ENCODE assay signal across 7 mouse cellular contexts in the genomic region with DNA sequence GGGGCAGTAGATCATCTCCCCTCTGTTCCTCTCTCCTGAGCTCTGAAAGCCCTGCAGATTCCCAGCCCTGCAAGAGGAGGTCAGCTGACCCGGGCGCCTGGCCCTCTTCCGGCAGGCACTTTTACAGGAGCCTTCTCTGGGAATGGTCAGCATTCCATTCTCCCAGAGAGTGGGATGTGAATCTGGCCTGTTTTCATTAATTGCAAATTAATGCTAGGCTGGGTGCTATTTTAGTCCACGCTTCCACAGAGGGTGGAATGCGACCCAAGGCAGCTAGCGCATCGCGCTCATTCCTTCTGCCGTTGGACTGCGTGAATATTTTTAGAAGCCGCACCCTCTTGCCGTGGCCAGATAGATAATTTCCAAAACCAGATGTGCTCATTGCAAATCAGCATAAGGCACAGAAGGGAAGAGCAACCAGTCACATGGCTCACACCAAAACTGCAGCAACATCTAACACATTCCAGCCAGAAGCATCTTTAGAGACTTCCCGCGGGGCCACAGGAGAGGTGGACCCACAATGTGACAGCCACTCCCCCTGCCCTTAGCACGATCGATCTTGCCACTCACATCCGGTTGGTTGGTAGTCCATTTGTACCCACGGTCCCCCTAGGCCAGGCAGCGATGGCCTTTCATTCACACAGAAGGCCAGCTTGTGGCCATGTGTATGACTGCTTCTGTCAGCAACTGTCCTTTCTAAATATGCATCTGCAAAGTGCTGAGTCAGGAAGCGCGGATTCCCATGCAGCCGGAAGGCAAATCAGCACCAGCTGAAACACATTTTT. TPM values are rescaled to one million over a fixed set of nuclear protein-coding genes. Genes with fewer than 3 reads are reported as not detected.
A peak's percentile ranks its signal among the peaks of the same experiment; 100 is the strongest.
DNase-seq lines count a peak whose midpoint lies in the region; ATAC-seq and TF ChIP-seq lines count a peak whose summit lies in the region.

No protein-coding gene starts in this region.

- H3K4me2 ChIP-seq in heart, embryonic 12.5 days, result peak overlapping the region; percentile 61

- 0 out of 2 replicates have a peak overlapping the region, but pooled peaks have one; percentile 6 for H3K4me3 ChIP-seq in embryonic facial prominence, embryonic 10.5 days
- H3K4me3 ChIP-seq in heart, embryonic 12.5 days, result peak overlapping the region; percentile 25
- H3K4me3 ChIP-seq in thymus, adult 2 months (ENCODE audit: control insufficient read depth, insufficient read depth, low read length), result no peak overlapping the region

- H3K27me3 ChIP-seq in embryonic facial prominence, embryonic 10.5 days (replicated peaks; ENCODE audit: low read depth, poor library complexity, severe bottlenecking), result no peaks in the 10 kb centered on the region
- H3K27me3 ChIP-seq in heart, embryonic 12.5 days (replicated peaks), result no peaks in the 10 kb centered on the region
- no peaks in the 10 kb centered on the region for H3K27me3 ChIP-seq in thymus, adult 2 months (ENCODE audit: control insufficient read depth, insufficient read depth, low read length)

- no peak for TF ChIP-seq CTCF in thymus, adult 2 months (IDR thresholded peaks at IDR 0.05; ENCODE audit: borderline replicate concordance, control insufficient read depth, extremely low read depth, insufficient read depth, low read length, poor library complexity)

- H3K9ac ChIP-seq in heart, embryonic 12.5 days, result peak overlapping the region; percentile 60

- peak; percentile 45 for DNase-seq in NIH3T3 (ENCODE audit: low read depth)
- peak; percentile 48 for DNase-seq in embryonic facial prominence, embryonic 10.5 days (ENCODE audit: low spot score)
- peak; percentile 64 for DNase-seq in kidney, postnatal 10 days
- DNase-seq in thymus, adult 2 months, result no peak
- DNase-seq in left cerebral cortex, adult 9 months (ENCODE audit: low spot score in 2 of 2), result no peak

- H3K27ac ChIP-seq in embryonic facial prominence, embryonic 10.5 days (replicated peaks), result peak overlapping the region; percentile 59; the same call in 1 of the 2 replicates
- peak overlapping the region; percentile 86 for H3K27ac ChIP-seq in heart, embryonic 12.5 days (ENCODE audit: poor library complexity, severe bottlenecking)
- no peak overlapping the region for H3K27ac ChIP-seq in thymus, adult 2 months (ENCODE audit: control insufficient read depth, insufficient read depth, low read length)

- peaks cover 85% of the 10 kb centered on the region for H3K4me1 ChIP-seq in embryonic facial prominence, embryonic 10.5 days
- peaks cover 95% of the 10 kb centered on the region for H3K4me1 ChIP-seq in heart, embryonic 12.5 days (replicated peaks)
- H3K4me1 ChIP-seq in thymus, adult 2 months (replicated peaks; ENCODE audit: control insufficient read depth, insufficient read depth, low read length), result no peaks in the 10 kb centered on the region

- no peak for TF ChIP-seq POLR2A in thymus, adult 2 months (IDR thresholded peaks at IDR 0.05; ENCODE audit: control insufficient read depth, extremely low read depth, insufficient read depth, low read length, poor library complexity)

- no peaks in the 10 kb centered on the region for H3K9me3 ChIP-seq in embryonic facial prominence, embryonic 10.5 days
- H3K9me3 ChIP-seq in heart, embryonic 12.5 days (replicated peaks), result no peaks in the 10 kb centered on the region

- H3K36me3 ChIP-seq in embryonic facial prominence, embryonic 10.5 days (replicated peaks), result peaks cover 37% of the 10 kb centered on the region
- peaks cover 30% of the 10 kb centered on the region for H3K36me3 ChIP-seq in heart, embryonic 12.5 days
- H3K36me3 ChIP-seq in thymus, adult 2 months (ENCODE audit: control insufficient read depth, insufficient read depth, low read length), result no peaks in the 10 kb centered on the region

- peak; percentile 38 for ATAC-seq in heart, embryonic 12.5 days (ENCODE audit: insufficient number of reproducible peaks, low FRiP score)
- 0 out of 2 replicates have a peak, but pooled peaks have one; percentile 17 for ATAC-seq in megakaryocyte progenitor cell, adult 5-6 weeks (replicated peaks; ENCODE audit: poor library complexity)

- WGBS in embryonic facial prominence, embryonic 10.5 days, result 46% methylated on average over 22 of the region's 22 CpGs
- 9% methylated on average over 22 of the region's 22 CpGs for WGBS in heart, embryonic 12.5 days
- WGBS in thymus, adult 2 months, result 65% methylated on average over 22 of the region's 22 CpGs

RNA-seq across cellular contexts. Expression of gene Nuak1, which starts 51.8 kb away (rescaled TPM):
- 2.4 and 2.7 TPM in 2 replicates for polyA plus RNA-seq in embryonic facial prominence, embryonic 10.5 days (2016; fragmentation: Nextera tagmentation; extraction: Ambion mirVana)
- 3.2 and 3.7 TPM in 2 replicates for polyA plus RNA-seq in heart, embryonic 12.5 days (2016; fragmentation: Nextera tagmentation; extraction: Ambion mirVana)
- total RNA-seq in megakaryocyte progenitor cell, adult 5-6 weeks (2015), result 0.12 TPM in 2 replicates
- total RNA-seq in megakaryocyte progenitor cell, adult 5-6 weeks (2017), result 0.03 and 0.17 TPM in 2 replicates
- polyA plus RNA-seq in thymus, adult 2 months (2012; rRNA removed), result 5.3 and 5.7 TPM in 2 replicates

Comparison
In these comparisons a context has a peak if more than half of its experiments do, and no peak if none do; other contexts are left out.
1. DNase-seq: peak in NIH3T3 (single experiment), embryonic facial prominence, embryonic 10.5 days (single experiment) and kidney, postnatal 10 days (single experiment); none in thymus, adult 2 months (single experiment) and left cerebral cortex, adult 9 months (0 of 2).